Mouse (Mus musculus) heart, adult 8-10 months (tissue): Measurements from ENCODE around the gene Kif26a. TPM values are rescaled to one million over a fixed set of nuclear protein-coding genes. Genes with fewer than 3 reads are reported as not detected.

Experiments used
- DNase-seq: peaks from one replicate; pipeline ENCODE4 v3.0.0; 2022; ENCODE audit warnings: low spot score
- microRNA-seq: library from miRNA; unstranded; fragments of <30 nt; microRNA quantifications from one replicate; pipeline ENCODE4 v1.2.0, GENCODE M21; 2022
- total RNA-seq, 4 experiments: library from RNA; stranded (reverse); gene quantifications; 2 replicates each; pipeline ENCODE4 v1.2.4; 2022

The Kif26a gene
- total RNA-seq, 4 experiments from 2014 or later: 9.2 to 13.4 (median 12.3) TPM

DNA sequence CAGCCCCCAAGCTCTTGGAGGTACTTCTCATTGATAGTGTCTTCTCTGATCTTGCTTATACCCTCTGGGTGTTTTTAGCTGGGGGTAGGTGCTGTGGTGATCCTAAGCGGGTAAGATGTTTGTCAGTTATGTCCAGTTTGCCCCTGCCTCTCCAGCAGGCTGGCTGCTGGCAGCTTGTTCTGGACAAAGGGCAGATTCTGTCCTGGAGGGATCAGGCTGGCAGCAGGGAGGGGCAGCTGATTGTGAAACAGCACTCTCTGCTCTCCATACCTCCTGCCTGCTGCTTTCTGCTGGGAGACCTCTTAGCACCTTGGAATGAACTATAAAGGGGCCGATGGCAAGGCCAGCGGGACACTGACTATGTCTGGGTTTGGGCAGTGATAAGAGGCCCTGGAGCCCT is 71.7 kb downstream of the Kif26a start:
- DNase-seq: no peak

DNA sequence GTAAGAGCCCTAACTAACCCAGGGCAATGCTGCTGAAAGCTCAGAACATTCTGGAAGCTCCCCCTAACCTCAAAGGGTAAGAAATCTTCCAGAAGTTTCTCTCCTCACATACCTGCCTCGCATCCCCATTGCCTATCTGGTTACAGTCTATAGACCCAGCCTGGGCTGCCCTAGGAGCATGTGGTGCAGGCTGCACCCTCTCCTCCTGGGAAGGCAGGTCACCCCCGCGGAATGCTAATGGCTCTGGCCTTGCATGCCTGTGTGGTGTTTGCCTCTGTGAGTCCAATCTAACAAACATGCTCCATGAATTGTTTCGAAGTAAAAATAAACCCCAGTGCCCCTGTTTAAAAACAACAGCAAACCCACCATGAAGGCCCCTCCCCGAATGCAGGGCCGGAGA is 75.3 kb downstream of the Kif26a start:
- DNase-seq: no peak

DNA sequence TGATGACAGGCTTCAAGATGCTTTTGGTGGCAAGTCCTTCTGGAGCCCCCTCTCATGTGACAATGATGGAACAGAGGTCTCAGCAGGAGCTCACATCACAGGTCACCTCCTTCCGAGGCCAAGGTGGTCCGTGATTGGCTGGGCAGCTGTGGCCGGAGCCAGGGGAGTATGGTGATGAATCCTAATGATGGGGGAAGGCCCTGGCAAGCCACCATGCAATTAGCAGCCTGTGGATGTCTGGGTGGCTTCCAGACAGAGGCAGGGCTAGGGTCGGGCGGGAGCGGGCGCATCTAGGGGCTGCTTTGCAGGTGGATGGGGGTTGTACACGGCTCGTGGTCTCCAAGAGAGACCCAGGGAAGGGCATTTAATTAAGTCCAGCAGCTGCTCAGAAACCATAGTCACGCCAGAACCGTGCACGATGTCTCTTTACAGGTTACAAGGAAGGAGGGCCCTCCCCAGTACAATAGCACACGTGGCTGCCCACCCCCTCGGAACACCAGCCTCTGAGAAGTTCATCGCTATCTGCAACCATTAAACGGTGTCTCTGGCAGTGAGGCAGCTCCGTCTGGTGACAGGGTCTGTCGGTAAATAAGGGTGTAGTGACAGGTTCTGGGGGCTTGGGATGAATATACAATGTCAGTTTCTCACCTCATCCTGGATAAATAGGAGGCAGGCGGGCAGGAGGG is 75.9 kb downstream of the Kif26a start:
- DNase-seq: no peak

DNA sequence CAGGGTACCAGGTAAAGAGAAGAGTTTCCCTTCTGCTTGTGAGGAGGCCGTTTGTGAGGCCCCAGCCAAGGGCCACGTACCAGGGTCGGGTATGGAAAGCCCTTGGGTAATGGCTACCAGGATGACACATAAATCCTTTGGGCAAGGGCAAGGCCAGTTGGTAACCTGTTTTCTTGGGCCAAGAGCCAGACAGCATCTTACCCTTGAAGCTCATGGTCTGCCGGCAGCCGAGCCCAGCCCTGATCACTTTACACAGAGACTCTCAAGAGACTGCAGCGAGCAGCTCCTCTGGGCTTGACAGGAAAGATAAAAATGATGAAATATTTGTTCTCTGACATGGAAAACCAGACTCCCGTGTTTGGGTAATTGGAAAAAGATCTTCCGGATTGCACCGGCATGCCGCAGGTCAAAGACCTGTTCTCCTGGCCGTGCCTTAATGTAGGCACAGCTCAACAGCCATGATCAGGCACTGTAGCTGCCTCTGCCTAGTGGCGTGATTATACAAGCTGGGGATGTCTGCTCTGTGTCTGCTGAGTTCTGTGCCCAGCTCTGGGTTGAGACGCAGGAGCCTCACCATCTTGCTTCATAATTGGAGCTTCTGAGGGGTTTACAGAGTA is 77.8 kb downstream of the Kif26a start:
- no peak for DNase-seq

DNA sequence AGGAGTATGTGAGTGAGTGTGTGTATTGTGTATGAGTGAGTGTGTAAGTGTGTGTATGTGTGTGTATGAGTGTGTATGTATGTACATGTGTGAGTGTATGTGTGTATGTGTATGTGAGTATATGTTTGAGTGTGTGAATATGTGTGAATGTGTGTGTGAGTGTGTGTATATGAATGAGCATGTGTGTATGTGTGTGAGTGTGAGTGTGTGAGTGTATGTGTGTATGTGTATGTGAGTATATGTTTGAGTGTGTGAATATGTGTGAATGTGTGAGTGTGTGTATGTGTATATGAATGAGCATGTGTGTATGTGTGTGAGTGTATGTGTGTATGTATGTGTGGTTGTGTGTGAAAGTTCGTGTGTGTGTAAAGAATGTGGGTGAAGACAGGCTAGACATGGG is 80.2 kb downstream of the Kif26a start:
- no peak for DNase-seq

DNA sequence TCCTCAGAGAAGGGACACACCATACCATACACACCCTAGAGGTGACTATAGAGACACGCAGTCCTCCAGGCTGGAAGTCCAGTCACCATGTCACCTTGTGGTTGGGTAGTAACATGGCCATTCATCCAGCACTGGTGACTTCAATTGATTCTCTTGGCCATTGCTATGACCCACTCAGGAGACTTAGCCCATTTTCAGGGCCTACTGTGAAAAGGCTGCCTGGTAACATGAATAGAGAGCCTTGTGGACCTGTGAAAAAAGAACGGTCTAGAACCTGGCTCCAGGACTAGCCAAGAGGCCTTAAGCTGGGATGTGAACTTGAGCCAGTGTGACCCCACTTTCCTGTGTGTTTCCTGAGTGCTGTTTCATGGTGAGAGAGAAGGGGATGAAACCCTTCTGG is 80.6 kb downstream of the Kif26a start:
- DNase-seq: no peak

DNA sequence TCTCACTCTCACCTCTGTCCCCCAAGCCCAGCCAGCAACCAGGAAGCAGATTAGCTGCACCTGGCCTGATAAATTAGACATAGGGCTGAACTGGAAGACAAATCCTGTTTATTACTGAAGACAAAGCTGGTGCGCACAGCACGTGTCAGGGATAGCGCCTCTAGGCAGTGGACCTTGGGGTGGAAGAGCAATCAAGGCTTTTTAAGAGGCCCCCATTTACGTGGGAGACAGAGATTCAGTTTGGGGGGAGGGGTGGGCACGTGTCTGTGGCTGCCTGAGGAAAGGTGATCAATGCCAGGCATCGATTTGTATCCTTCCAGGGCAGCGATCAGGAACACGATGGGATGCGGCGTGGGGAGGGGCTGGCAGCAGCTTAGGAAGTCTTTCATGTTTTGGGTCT is 83.1 kb downstream of the Kif26a start:
- DNase-seq: no peak

DNA sequence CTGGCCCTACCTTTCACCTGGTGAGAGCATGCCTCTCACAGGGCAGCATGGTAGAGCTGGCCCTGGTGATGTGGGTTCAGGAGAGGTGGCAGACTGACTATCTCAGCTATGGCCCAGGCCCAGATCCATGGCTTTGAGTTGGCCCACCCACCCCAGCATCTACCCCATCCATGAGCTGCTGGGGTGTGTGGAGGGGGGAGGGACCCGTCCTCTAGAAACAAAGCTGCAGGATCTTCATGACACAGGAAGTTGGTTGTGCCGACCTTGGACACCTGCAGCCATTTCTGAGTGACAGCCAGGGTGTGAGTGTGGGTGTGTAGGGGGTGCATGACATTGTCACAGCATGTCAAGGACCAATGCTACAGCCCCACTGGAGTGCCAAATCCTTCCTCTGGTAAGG is 84.2 kb downstream of the Kif26a start:
- DNase-seq: no peak

Small RNA genes within 50 kb of the gene (microRNA-seq; reads per million reads assigned to microRNA genes)
- gene Mir203 (219 reads per million, percentile 68 among the genes with 10 or more reads in this experiment), gene Mir3073a (not detected), gene Mir3073b (not detected)

Other genes starting within 250 kb of the Kif26a start
- 10 to 100 TPM; 16.7 to 20.8 (median 18.6) TPM for gene Ppp1r13b, start 238.1 kb upstream of the Kif26a start, total RNA-seq
- 1,000 to 10,000 TPM; 1,302 to 1,352 (median 1,330) TPM for gene Atp5mpl, start 179.2 kb upstream of the Kif26a start, total RNA-seq
- gene Tdrd9, start 174.6 kb upstream of the Kif26a start, total RNA-seq: under 1 TPM; 0.05 to 0.50 (median 0.29) TPM
- under 1 TPM; 0.29 to 0.41 (median 0.33) TPM for gene Rd3l, start 164.9 kb upstream of the Kif26a start, total RNA-seq
- under 1 TPM in 2 of 4 experiments, not detected in 2; 0.44 to 0.62 TPM for gene Aspg, start 39.5 kb upstream of the Kif26a start, total RNA-seq